Mouse (Mus musculus): ENCODE measurements at regions not wholly inside any gene's neighbourhood (a gene's known extent, or its start where the extent isn't known, plus 50 kb on each side); places are given as distances from the start of the nearest gene placed in this dataset.
A peak's percentile ranks its signal among the peaks of the same experiment; 100 is the strongest.

DNA sequence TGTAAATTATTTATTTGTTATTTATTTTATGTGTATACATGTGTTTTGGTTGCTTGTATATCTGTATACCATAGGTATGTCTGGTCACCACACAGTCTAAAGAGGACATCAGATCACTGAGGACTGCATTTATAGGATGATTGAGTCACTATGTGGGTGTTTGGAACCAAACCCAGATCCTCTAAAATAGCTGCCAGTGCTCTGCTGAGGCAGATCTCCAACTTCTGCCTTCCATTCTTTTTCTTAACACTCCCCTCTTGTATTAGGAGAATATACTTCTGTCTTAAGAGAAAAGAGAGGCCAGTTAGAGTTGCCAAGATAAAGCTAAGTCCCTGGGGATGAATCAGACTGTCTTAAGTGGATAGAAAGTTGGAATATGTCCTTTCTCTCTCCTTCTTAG is 424.2 kb downstream of the Cntn6 start:
- no peak for DNase-seq

DNA sequence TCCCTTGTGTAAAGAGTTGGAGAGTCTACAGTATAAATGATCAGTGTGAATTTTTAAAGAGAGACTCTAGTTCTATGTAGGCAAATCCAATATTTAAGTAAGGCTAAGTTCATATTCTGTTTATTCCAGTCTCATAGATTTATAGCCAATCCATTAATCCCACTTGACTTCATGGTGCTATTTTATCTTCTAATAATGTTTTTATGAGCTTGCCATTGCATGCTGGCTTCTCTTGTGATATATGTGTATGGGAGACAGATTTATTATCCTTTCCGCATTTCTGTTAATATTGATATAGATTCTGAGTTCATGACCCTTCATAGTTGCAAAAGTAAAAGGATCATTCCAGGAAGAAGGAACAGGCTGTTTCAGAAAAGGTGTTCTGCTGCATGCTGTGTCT is 430.0 kb downstream of the Cntn6 start:
- no peak for DNase-seq

GRCm38 (mm10) chr6:104926088-104926487 is 433.5 kb downstream of the Cntn6 start:
- no peak for DNase-seq

DNA sequence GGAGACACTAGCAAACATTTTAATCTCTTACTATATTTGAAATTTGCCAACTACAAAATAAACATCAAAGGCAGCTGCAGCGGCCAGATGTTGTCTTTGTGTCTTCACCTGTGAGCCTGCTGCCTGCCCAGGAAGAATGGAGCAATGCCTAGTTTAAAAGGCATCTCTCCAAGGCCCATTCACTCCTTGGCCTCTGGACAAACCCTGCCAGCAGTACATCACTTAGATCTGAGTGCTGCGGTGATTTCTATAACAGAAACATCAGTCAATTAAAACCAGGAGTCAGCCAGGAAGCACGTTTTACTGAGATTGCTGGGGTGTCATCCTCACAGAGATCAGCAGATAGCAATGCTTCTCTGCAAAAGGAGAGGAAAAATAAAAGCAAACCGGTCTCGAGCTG is 437.7 kb downstream of the Cntn6 start:
- DNase-seq, result no peak

GRCm38 (mm10) chr6:104932153-104932552 is 439.6 kb downstream of the Cntn6 start:
- DNase-seq, result no peak

GRCm38 (mm10) chr6:104939134-104939533 is 446.5 kb downstream of the Cntn6 start:
- no peak for DNase-seq

- DNase-seq, result no peak
Measured at GRCm38 (mm10) chr6:104974517-104974916, 481.9 kb downstream of the Cntn6 start.

DNA sequence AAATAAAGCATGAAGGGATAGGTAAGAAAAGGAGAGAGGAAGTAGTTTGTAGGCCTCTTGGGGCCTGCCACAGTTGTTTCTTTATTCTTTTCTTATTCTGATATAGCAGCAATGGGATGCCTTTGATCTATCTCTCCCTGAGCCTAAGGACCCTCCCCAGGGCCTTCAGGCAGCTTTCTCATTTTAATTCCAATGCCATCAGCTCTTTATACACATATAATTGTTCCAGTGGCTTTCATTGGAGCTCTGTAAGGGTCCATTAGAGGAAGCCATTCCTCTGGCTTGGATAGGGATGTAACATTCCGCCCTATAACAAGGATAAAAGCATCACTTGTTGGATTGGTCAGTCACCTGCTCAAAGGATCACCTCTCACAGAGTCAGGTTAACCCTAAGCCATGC is 491.6 kb downstream of the Cntn6 start:
- DNase-seq, result no peak

GRCm38 (mm10) chr6:104989863-104990262 is 497.3 kb downstream of the Cntn6 start:
- DNase-seq, result no peak

DNA sequence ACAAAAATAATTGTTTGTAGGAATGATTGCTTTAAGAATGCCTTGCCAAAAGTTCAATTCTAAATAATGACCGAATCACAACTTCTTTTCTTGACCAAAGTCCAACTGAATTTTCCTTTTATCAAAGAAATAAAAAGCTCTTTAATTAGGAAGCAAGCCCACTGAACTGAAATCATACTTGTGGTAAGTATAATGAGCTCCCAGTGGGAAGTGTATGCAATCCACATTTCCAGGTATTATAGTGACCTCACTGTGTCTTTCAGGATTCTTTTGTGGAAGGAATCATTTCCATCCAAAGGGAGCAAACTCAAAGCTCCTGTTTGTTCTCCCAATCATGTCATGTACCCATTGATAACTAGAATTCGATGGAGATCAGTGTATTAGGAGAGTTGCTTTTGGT is 497.8 kb downstream of the Cntn6 start:
- no peak for DNase-seq

DNA sequence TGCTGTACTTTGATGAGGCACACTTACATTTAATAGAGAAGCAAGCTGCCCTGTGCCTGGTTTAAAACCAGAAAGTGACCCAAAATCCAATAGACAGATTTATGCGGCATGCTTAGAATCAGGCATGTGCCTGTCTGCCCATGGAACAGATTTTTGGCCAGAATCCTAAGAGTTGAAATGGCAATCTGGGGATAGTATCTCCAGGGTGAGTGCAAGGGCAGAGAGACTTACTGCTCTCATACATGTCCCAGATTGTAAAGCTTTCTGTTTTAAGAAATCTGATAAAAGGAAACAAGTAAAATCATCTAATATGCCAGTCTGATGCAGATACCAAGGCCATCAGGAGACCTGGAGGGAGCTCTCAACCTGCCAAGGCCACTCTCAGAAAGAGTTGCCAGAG is 507.0 kb downstream of the Cntn6 start:
- DNase-seq, result no peak

- DNase-seq, result no peak
Measured at GRCm38 (mm10) chr6:105020672-105021071, 528.1 kb downstream of the Cntn6 start.

GRCm38 (mm10) chr6:105021174-105021573 is 528.6 kb downstream of the Cntn6 start:
- no peak for DNase-seq

DNA sequence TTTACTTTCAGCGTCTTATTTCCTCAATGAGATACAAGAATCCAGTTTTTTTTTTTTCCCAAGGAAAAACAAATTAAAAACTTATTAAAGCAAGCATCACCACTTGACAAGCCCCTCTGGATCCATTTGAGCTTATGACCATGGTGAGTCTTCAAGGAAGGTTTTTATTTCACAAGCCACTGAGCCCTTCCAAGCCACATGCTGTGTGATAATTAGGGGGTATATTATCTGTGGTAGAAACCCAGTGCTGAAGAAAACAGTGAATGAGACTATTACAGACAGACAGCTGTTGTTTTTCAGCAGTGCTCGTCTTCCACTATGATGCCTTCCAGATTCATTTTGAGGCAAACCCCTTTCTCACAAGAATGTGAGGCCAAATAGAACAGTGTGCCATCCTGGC is 573.6 kb downstream of the Cntn6 start:
- DNase-seq, result no peak

DNA sequence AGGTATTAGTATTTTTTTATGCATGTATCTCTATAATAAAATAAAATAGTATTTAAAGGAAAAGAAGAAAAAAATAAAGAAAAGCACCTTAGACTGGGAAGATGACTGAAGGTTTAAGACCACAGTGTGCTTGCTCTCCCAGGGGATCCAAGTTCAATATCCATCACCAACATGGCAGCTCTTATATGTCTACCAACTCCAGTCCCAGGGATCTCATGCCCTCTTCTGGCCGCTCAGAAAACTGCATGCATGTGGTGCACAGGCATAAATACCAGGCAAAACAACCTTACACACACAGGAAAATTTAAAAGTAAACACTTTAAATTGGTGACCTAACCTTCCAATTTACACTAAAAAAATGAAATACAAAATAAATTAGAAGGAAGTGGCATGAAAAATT is 586.6 kb upstream of the Cntn4 start:
- DNase-seq, result peak in 1 of 2 experiments; percentile 3

Measured in layer of hippocampus, postnatal 36 days (tissue).